Mouse (Mus musculus): ENCODE results near the gene Samd4b. TPM values are rescaled to one million over a fixed set of nuclear protein-coding genes. Genes with fewer than 3 reads are reported as not detected.

Gene Samd4b
- polyA plus RNA-seq, 1 experiment: 118 TPM

GRCm38 (mm10) chr7:28377190-28378065, 220.5 kb downstream of the Samd4b start:
- TF ChIP-seq GATA1 (IDR thresholded peaks at IDR 0.05; ENCODE audit: low read length): no peak

GRCm38 (mm10) chr7:28376011-28376771, 221.8 kb downstream of the Samd4b start:
- TF ChIP-seq GATA1 (IDR thresholded peaks at IDR 0.05; ENCODE audit: low read length): no peak

GRCm38 (mm10) chr7:28375176-28375921, 222.6 kb downstream of the Samd4b start:
- no peak for TF ChIP-seq GATA1 (IDR thresholded peaks at IDR 0.05; ENCODE audit: low read length)

GRCm38 (mm10) chr7:28374647-28375046, 223.3 kb downstream of the Samd4b start:
- TF ChIP-seq GATA1 (IDR thresholded peaks at IDR 0.05; ENCODE audit: low read length): no peak

GRCm38 (mm10) chr7:28373891-28374495, 224.0 kb downstream of the Samd4b start:
- TF ChIP-seq GATA1 (IDR thresholded peaks at IDR 0.05; ENCODE audit: low read length): no peak

GRCm38 (mm10) chr7:28373131-28373581, 224.8 kb downstream of the Samd4b start:
- TF ChIP-seq GATA1 (IDR thresholded peaks at IDR 0.05; ENCODE audit: low read length): peak; percentile 10

GRCm38 (mm10) chr7:28372251-28373108, 225.5 kb downstream of the Samd4b start, which contains the start of gene Plekhg2:
TSS of gene Plekhg2 (minus strand) at chr7:28372599.
- TF ChIP-seq GATA1 (IDR thresholded peaks at IDR 0.05; ENCODE audit: low read length): no peak

GRCm38 (mm10) chr7:28371514-28371989, 226.4 kb downstream of the Samd4b start:
- TF ChIP-seq GATA1 (IDR thresholded peaks at IDR 0.05; ENCODE audit: low read length): no peak

GRCm38 (mm10) chr7:28370977-28371513, 226.9 kb downstream of the Samd4b start:
- TF ChIP-seq GATA1 (IDR thresholded peaks at IDR 0.05; ENCODE audit: low read length): no peak

- TF ChIP-seq GATA1 (IDR thresholded peaks at IDR 0.05; ENCODE audit: low read length): no peak
Observed at GRCm38 (mm10) chr7:28370051-28370450, 227.9 kb downstream of the Samd4b start.

- no peak for TF ChIP-seq GATA1 (IDR thresholded peaks at IDR 0.05; ENCODE audit: low read length)
Observed at GRCm38 (mm10) chr7:28368276-28368920, 229.5 kb downstream of the Samd4b start.

GRCm38 (mm10) chr7:28367663-28368275, 230.2 kb downstream of the Samd4b start:
- TF ChIP-seq GATA1 (IDR thresholded peaks at IDR 0.05; ENCODE audit: low read length): no peak

All from G1E-ER4 (cell line).